Mouse (Mus musculus) testis, adult 2 months (tissue): ENCODE data around the gene Tspan18.

ENCODE experiments used
- CTCF ChIP-seq: fragments of 200-500 bp; IDR thresholded peaks from 2 replicates; pipeline ENCODE4 v1.5.1; 2012; ENCODE audit warnings: low read depth, mild to moderate bottlenecking, inconsistent platforms, low read length, moderate library complexity; ENCODE audit not compliant: control insufficient read depth, insufficient read depth, insufficient replicate concordance
- POLR2A ChIP-seq: fragments of 200-500 bp; IDR thresholded peaks from 2 replicates; pipeline ENCODE4 v1.6.1; 2012; ENCODE audit warnings: low read depth, mild to moderate bottlenecking, inconsistent platforms, low read length, moderate library complexity; ENCODE audit not compliant: control insufficient read depth

DNA sequence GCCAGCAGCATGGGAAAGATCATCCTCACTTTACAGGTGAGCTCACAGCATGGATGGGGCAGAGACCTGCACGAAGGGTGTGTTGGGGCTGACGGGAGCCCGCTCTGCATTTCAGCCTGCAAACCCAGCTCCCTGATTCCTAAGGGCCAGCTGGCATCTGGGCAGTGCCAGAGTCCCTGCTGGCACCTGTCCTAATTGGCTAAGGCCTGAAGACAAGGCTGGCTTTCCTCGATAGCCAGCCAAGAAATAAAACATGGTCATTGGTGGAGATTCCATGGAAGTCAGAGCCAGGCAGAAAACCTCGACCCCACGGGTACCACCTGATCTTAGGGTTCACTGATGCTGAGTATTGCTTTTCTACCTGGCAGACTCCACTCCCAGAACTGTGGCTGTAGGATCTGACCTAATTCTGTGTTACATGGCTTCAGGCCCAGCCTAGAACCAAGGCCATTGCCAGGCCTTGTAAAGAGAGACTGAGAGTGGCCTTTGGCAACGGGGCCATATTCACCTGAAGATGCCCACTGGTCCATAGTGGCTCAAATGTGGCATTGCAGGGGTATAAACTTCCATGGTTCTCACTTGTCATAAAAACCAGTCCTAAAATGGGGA is 181.3 kb downstream of the Tspan18 start:
- no peak for TF ChIP-seq POLR2A
- TF ChIP-seq CTCF = no peak
